Mouse (Mus musculus) ES-E14 (cell line): ENCODE measurements around the gene Cfap52. TPM values are rescaled to one million over a fixed set of nuclear protein-coding genes. Genes with fewer than 3 reads are reported as not detected.

ENCODE experiments used
- DNase-seq: peaks from one replicate; pipeline ENCODE4 v3.0.0-alpha.2; 2013; ENCODE audit warnings: low read depth, low spot score
- H3K27ac ChIP-seq: 2 replicates; pipeline ENCODE4 v1.5.1; 2012; ENCODE audit warnings: low read depth, mild to moderate bottlenecking, low read length, moderate library complexity, mixed read lengths; ENCODE audit not compliant: poor library complexity, insufficient read depth, severe bottlenecking
- H3K36me3 ChIP-seq: 2 replicates; pipeline ENCODE4 v1.6.1; 2012; ENCODE audit warnings: mild to moderate bottlenecking, low read length, moderate library complexity, mixed read lengths; ENCODE audit not compliant: control insufficient read depth, poor library complexity, insufficient read depth, severe bottlenecking
- H3K4me1 ChIP-seq, 2 experiments: fragments of 150-350 bp in 1 of 2; sonication (generic) in 1 of 2; 2 replicates each; pipeline ENCODE4 v1.6.1; 2012; ENCODE audit warnings: low read length in 2 of 2, mild to moderate bottlenecking in 1 of 2, mixed read lengths in 1 of 2; ENCODE audit not compliant: control insufficient read depth in 2 of 2, insufficient read depth in 2 of 2, poor library complexity in 1 of 2
- H3K4me3 ChIP-seq, 2 experiments: fragments of 150-350 bp in 1 of 2; sonication (generic) in 1 of 2; 2 replicates each; pipeline ENCODE4 v1.5.1; 2012; ENCODE audit warnings: low read length in 2 of 2, low read depth in 1 of 2, mild to moderate bottlenecking in 1 of 2, mixed read lengths in 1 of 2; ENCODE audit not compliant: insufficient read depth in 1 of 2, poor library complexity in 1 of 2, severe bottlenecking in 1 of 2
- H3K9ac ChIP-seq: 2 replicates; pipeline ENCODE4 v1.6.1; 2012; ENCODE audit warnings: low read depth, mild to moderate bottlenecking, low read length, mixed read lengths; ENCODE audit not compliant: poor library complexity, insufficient read depth, severe bottlenecking
- H3K9me3 ChIP-seq: fragments of 150-350 bp; sonication (generic); 2 replicates; pipeline ENCODE4 v1.6.1; 2012; ENCODE audit warnings: low read depth, mild to moderate bottlenecking, low read length; ENCODE audit not compliant: control insufficient read depth, insufficient read depth
- CHD2 ChIP-seq: IDR thresholded peaks from 2 replicates; pipeline ENCODE4 v1.6.1; 2014; ENCODE audit warnings: mild to moderate bottlenecking, low read depth, low read length, inconsistent platforms
- HCFC1 ChIP-seq: IDR thresholded peaks from 2 replicates; pipeline ENCODE4 v1.6.1; 2012; ENCODE audit warnings: low read length, inconsistent platforms, borderline replicate concordance; ENCODE audit not compliant: insufficient read depth
- MAFK ChIP-seq: IDR thresholded peaks from 2 replicates; pipeline ENCODE4 v1.6.1; 2014; ENCODE audit warnings: mild to moderate bottlenecking, low read depth, low read length, inconsistent platforms; ENCODE audit not compliant: insufficient read depth
- ZC3H11A ChIP-seq: IDR thresholded peaks from 2 replicates; pipeline ENCODE4 v1.6.1; 2012; ENCODE audit warnings: low read depth, mild to moderate bottlenecking, inconsistent platforms, low read length, borderline replicate concordance
- ZNF384 ChIP-seq: IDR thresholded peaks from 2 replicates; pipeline ENCODE4 v1.6.1; 2012; ENCODE audit warnings: low read depth, low read length, inconsistent platforms
- in situ Hi-C, 2 experiments: fragments of 600-800 bp; cut with MboI; formaldehyde crosslinking; loops; one replicate each; pipeline ENCODE4 v1.15.1; 2025; ENCODE audit warnings: low sequenced_read_pairs in 2 of 2, inconsistent platforms in 1 of 2; ENCODE audit not compliant: unreplicated experiment in 2 of 2
- total RNA-seq: library from RNA; depleted of rRNA; stranded (reverse); fragments of 300-350 nt; gene quantifications from 2 replicates; pipeline ENCODE4 v1.2.3, GENCODE M21; 2012

Cfap52 gene
- total RNA-seq, 1 experiment = 0.36 TPM

GRCm38 (mm10) chr11:67954413-67954812 lies 11.0 kb downstream of the Cfap52 start:
- no peak overlapping the region for H3K27ac ChIP-seq
- H3K9me3 ChIP-seq = no peaks in the 10 kb centered on the region
- no peak overlapping the region for H3K9ac ChIP-seq
- TF ChIP-seq ZNF384 (peak; percentile 66; the same call in 1 of the 2 replicates), CHD2 (no peak), MAFK (no peak)
- in situ Hi-C loops = no loop called here
- no peaks in the 10 kb centered on the region for H3K4me1 ChIP-seq
- H3K36me3 ChIP-seq = no peaks in the 10 kb centered on the region
- DNase-seq = no peak
- no peak overlapping the region for H3K4me3 ChIP-seq

- no peaks in the 10 kb centered on the region for H3K4me1 ChIP-seq
- H3K36me3 ChIP-seq = no peaks in the 10 kb centered on the region
- H3K4me3 ChIP-seq = no peak overlapping the region
- H3K27ac ChIP-seq = no peak overlapping the region
- in situ Hi-C loops = no loop called here
- no peaks in the 10 kb centered on the region for H3K9me3 ChIP-seq
- no peak overlapping the region for H3K9ac ChIP-seq
- DNase-seq = no peak
- TF ChIP-seq ZC3H11A (no peak), MAFK (no peak), ZNF384 (no peak), CHD2 (no peak), HCFC1 (no peak)
Observed at GRCm38 (mm10) chr11:67953604-67954003, 11.8 kb downstream of the Cfap52 start.

- in situ Hi-C loops = no loop called here
- no peak overlapping the region for H3K9ac ChIP-seq
- DNase-seq = no peak
- H3K27ac ChIP-seq = no peak overlapping the region
- H3K4me3 ChIP-seq = no peak overlapping the region
- H3K9me3 ChIP-seq = no peaks in the 10 kb centered on the region
- H3K36me3 ChIP-seq = no peaks in the 10 kb centered on the region
- TF ChIP-seq HCFC1 (no peak), CHD2 (no peak), ZNF384 (no peak), MAFK (no peak), ZC3H11A (no peak)
- no peaks in the 10 kb centered on the region for H3K4me1 ChIP-seq
Observed at GRCm38 (mm10) chr11:67949475-67949874, 16.0 kb downstream of the Cfap52 start.

- no peaks in the 10 kb centered on the region for H3K4me1 ChIP-seq
- H3K4me3 ChIP-seq = no peak overlapping the region
- H3K9ac ChIP-seq = no peak overlapping the region
- no peaks in the 10 kb centered on the region for H3K36me3 ChIP-seq
- H3K9me3 ChIP-seq = no peaks in the 10 kb centered on the region
- no peak overlapping the region for H3K27ac ChIP-seq
- no peak for DNase-seq
- in situ Hi-C loops = no loop called here
- no peak for TF ChIP-seq CHD2
- TF ChIP-seq ZNF384 = no peak
- no peak for TF ChIP-seq ZC3H11A
Observed at GRCm38 (mm10) chr11:67948229-67948628, 17.2 kb downstream of the Cfap52 start.

- in situ Hi-C loops = no loop called here
- DNase-seq = no peak
- Histone ChIP-seq H3K9me3 (no peaks in the 10 kb centered on the region), H3K9ac (no peak overlapping the region), H3K27ac (no peak overlapping the region), H3K4me1 (peaks cover 4 to 8% of the 10 kb centered on the region in 2 experiments; a peak in 2 of 4 replicates), H3K4me3 (no peak overlapping the region), H3K36me3 (no peaks in the 10 kb centered on the region)
- TF ChIP-seq ZC3H11A (no peak), HCFC1 (no peak), CHD2 (no peak), MAFK (no peak)
Observed at GRCm38 (mm10) chr11:67932156-67932555, 33.3 kb downstream of the Cfap52 start.
